13 mouse cellular contexts compared by ENCODE assay signal in the genomic region with DNA sequence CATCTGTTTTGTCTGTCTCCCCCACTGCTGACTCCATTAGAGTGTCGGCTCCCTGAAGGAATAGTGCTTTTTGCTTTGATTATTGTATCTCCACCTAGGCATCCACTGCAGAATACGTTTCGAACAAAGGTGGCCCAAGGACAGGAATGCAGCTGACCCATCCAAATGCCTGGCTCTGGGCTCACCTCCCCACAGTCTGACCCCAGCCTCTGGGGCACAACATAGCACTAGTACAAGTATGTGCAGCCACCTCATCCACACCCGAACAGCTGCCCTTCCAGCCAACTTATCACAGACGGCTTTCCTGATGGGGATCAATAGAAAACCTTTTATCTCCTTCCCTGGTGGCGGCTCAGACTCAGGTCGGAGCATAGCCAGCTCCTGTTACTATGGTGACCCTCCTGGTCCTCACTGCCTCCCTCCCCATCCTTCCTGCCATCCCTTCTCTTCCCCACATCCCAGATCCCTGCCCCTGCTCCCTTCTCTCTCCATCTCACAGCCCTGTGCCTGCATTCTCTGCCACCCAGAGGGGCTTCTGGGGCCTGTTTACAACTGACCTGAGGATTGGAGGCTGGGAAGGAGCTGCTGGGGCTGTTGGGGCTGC. TPM values are rescaled to one million over a fixed set of nuclear protein-coding genes. Genes with fewer than 3 reads are reported as not detected.
DNase-seq lines count a peak whose midpoint lies in the region; ATAC-seq and TF ChIP-seq lines count a peak whose summit lies in the region.
"Had no signal": no experiment of that assay in that cellular context is flagged by ENCODE, and none has a peak within 500 bp of the region (broad histone marks: within the 10 kb centered on the region; RNA-seq: fewer than 3 reads in every experiment).

No protein-coding gene starts in this region.

- H3K4me2 ChIP-seq in intestine, embryonic 14.5 days (ENCODE audit: low read length), result no peak overlapping the region
- H3K4me2 ChIP-seq in intestine, postnatal 0 days (replicated peaks; ENCODE audit: low read depth), result no peak overlapping the region
- no peak overlapping the region for H3K4me2 ChIP-seq in forebrain, embryonic 13.5 days
- no peak overlapping the region for H3K4me2 ChIP-seq in hindbrain, postnatal 0 days (ENCODE audit: low read depth, low read length)
- no peak overlapping the region; the same call in 1 of the 2 replicates for H3K4me2 ChIP-seq in neural tube, embryonic 15.5 days
- no peak overlapping the region for H3K4me2 ChIP-seq in lung, postnatal 0 days (replicated peaks; ENCODE audit: low read depth, low read length)
- H3K4me2 ChIP-seq in kidney, embryonic 15.5 days, result no peak overlapping the region
- H3K4me2 ChIP-seq: limb, embryonic 13.5 days had no signal

- no peak overlapping the region for H3K9ac ChIP-seq in intestine, embryonic 14.5 days (ENCODE audit: low read length)
- no peak overlapping the region for H3K9ac ChIP-seq in intestine, postnatal 0 days (ENCODE audit: low read depth, low read length)
- peak overlapping the region; percentile 34 for H3K9ac ChIP-seq in forebrain, embryonic 13.5 days
- 0 out of 2 replicates have a peak overlapping the region, but pooled peaks have one; percentile 21 for H3K9ac ChIP-seq in hindbrain, postnatal 0 days (replicated peaks; ENCODE audit: low read length)
- peak overlapping the region; percentile 11; the same call in 1 of the 2 replicates for H3K9ac ChIP-seq in neural tube, embryonic 15.5 days (replicated peaks)
- no peak overlapping the region for H3K9ac ChIP-seq in lung, postnatal 0 days (replicated peaks; ENCODE audit: low read depth)
- H3K9ac ChIP-seq in kidney, embryonic 15.5 days, result no peak overlapping the region
- H3K9ac ChIP-seq: limb, embryonic 13.5 days had no signal

- H3K9me3 ChIP-seq in intestine, embryonic 14.5 days (ENCODE audit: control insufficient read depth, low read length), result no peaks in the 10 kb centered on the region
- H3K9me3 ChIP-seq in intestine, postnatal 0 days (ENCODE audit: control insufficient read depth), result no peaks in the 10 kb centered on the region
- H3K9me3 ChIP-seq in forebrain, embryonic 13.5 days (replicated peaks), result no peaks in the 10 kb centered on the region
- no peaks in the 10 kb centered on the region for H3K9me3 ChIP-seq in hindbrain, postnatal 0 days (ENCODE audit: low read length)
- no peaks in the 10 kb centered on the region for H3K9me3 ChIP-seq in neural tube, embryonic 15.5 days (replicated peaks)
- H3K9me3 ChIP-seq in lung, postnatal 0 days (ENCODE audit: low read length), result no peaks in the 10 kb centered on the region
- H3K9me3 ChIP-seq in kidney, embryonic 15.5 days (replicated peaks), result no peaks in the 10 kb centered on the region
- H3K9me3 ChIP-seq: limb, embryonic 13.5 days had no signal

- no peak for ATAC-seq in intestine, embryonic 14.5 days (replicated peaks; ENCODE audit: low FRiP score, low TSS enrichment, low read depth)
- ATAC-seq in intestine, postnatal 0 days, result no peak
- peak; percentile 50; the same call in 1 of the 2 replicates for ATAC-seq in forebrain, embryonic 13.5 days
- peak; percentile 60 for ATAC-seq in hindbrain, postnatal 0 days
- ATAC-seq in neural tube, embryonic 15.5 days (ENCODE audit: low FRiP score), result peak; percentile 70; the same call in 1 of the 2 replicates
- no peak for ATAC-seq in lung, postnatal 0 days
- no peak for ATAC-seq in kidney, embryonic 15.5 days (replicated peaks; ENCODE audit: low FRiP score)
- ATAC-seq: activated CD4-positive, CD25-positive, alpha-beta regulatory T cell, adult 4 months had no signal

- no peaks in the 10 kb centered on the region for H3K27me3 ChIP-seq in intestine, embryonic 14.5 days (replicated peaks; ENCODE audit: control insufficient read depth, insufficient read depth, low read length)
- no peaks in the 10 kb centered on the region for H3K27me3 ChIP-seq in intestine, postnatal 0 days (replicated peaks; ENCODE audit: control insufficient read depth, insufficient read depth, low read length)
- H3K27me3 ChIP-seq in forebrain, embryonic 13.5 days, result no peaks in the 10 kb centered on the region
- H3K27me3 ChIP-seq in hindbrain, postnatal 0 days (ENCODE audit: insufficient read depth, low read length), result no peaks in the 10 kb centered on the region
- H3K27me3 ChIP-seq in neural tube, embryonic 15.5 days (replicated peaks), result no peaks in the 10 kb centered on the region
- no peaks in the 10 kb centered on the region for H3K27me3 ChIP-seq in lung, postnatal 0 days (replicated peaks; ENCODE audit: insufficient read depth, low read length)
- no peaks in the 10 kb centered on the region for H3K27me3 ChIP-seq in kidney, embryonic 15.5 days
- H3K27me3 ChIP-seq: limb, embryonic 13.5 days had no signal

- DNase-seq in intestine, embryonic 14.5 days (ENCODE audit: low spot score), result no peak
- peak; percentile 61 for DNase-seq in hindbrain, postnatal 0 days (ENCODE audit: low spot score)
- DNase-seq in lung, postnatal 0 days (ENCODE audit: low spot score), result no peak
- no peak for DNase-seq in right cerebral cortex, postnatal 25 days
- DNase-seq: gastrocnemius, postnatal 14 days; heart, postnatal 10 days had no signal

- whole genome bisulfite sequencing in intestine, embryonic 14.5 days, result 49% methylated on average over 7 of the region's 7 CpGs
- WGBS in intestine, postnatal 0 days, result 53% methylated on average over 7 of the region's 7 CpGs
- 18% methylated on average over 7 of the region's 7 CpGs for WGBS in forebrain, embryonic 13.5 days
- 26% methylated on average over 7 of the region's 7 CpGs for WGBS in hindbrain, postnatal 0 days
- WGBS in neural tube, embryonic 15.5 days, result 24% methylated on average over 7 of the region's 7 CpGs
- 71% methylated on average over 7 of the region's 7 CpGs for WGBS in lung, postnatal 0 days
- WGBS in kidney, embryonic 15.5 days, result 59% methylated on average over 7 of the region's 7 CpGs

- TF ChIP-seq CTCF in intestine, postnatal 0 days (IDR thresholded peaks at IDR 0.05; ENCODE audit: low read depth), result no peak
- TF ChIP-seq CTCF in hindbrain, postnatal 0 days (IDR thresholded peaks at IDR 0.05; ENCODE audit: low read depth), result 0 out of 2 replicates have a peak, but pooled peaks have one; percentile 6
- no peak for TF ChIP-seq CTCF in lung, postnatal 0 days (IDR thresholded peaks at IDR 0.05)

- no peak overlapping the region for H3K4me3 ChIP-seq in intestine, embryonic 14.5 days (ENCODE audit: low read depth, low read length)
- no peak overlapping the region for H3K4me3 ChIP-seq in intestine, postnatal 0 days (ENCODE audit: low read depth, low read length)
- H3K4me3 ChIP-seq in forebrain, embryonic 13.5 days, result no peak overlapping the region
- H3K4me3 ChIP-seq in hindbrain, postnatal 0 days (ENCODE audit: low read length), result no peak overlapping the region
- H3K4me3 ChIP-seq in neural tube, embryonic 15.5 days (replicated peaks), result no peak overlapping the region
- H3K4me3 ChIP-seq in lung, postnatal 0 days (ENCODE audit: low read depth, low read length), result no peak overlapping the region
- no peak overlapping the region for H3K4me3 ChIP-seq in kidney, embryonic 15.5 days (replicated peaks)
- H3K4me3 ChIP-seq: limb, embryonic 13.5 days had no signal

- no peaks in the 10 kb centered on the region for H3K36me3 ChIP-seq in intestine, embryonic 14.5 days (ENCODE audit: control insufficient read depth, insufficient read depth, low read length)
- no peaks in the 10 kb centered on the region for H3K36me3 ChIP-seq in intestine, postnatal 0 days (ENCODE audit: control insufficient read depth, insufficient read depth)
- no peaks in the 10 kb centered on the region for H3K36me3 ChIP-seq in forebrain, embryonic 13.5 days (ENCODE audit: poor library complexity, severe bottlenecking)
- no peaks in the 10 kb centered on the region for H3K36me3 ChIP-seq in hindbrain, postnatal 0 days (ENCODE audit: insufficient read depth, low read length)
- no peaks in the 10 kb centered on the region for H3K36me3 ChIP-seq in neural tube, embryonic 15.5 days
- H3K36me3 ChIP-seq in lung, postnatal 0 days (ENCODE audit: insufficient read depth, low read length), result no peaks in the 10 kb centered on the region
- no peaks in the 10 kb centered on the region for H3K36me3 ChIP-seq in kidney, embryonic 15.5 days
- H3K36me3 ChIP-seq: limb, embryonic 13.5 days had no signal

- no peak for TF ChIP-seq EP300 in lung, postnatal 0 days (IDR thresholded peaks at IDR 0.05)

- peak overlapping the region; percentile 11; the same call in 1 of the 2 replicates for H3K27ac ChIP-seq in intestine, embryonic 14.5 days (ENCODE audit: low read depth)
- no peak overlapping the region for H3K27ac ChIP-seq in intestine, postnatal 0 days (ENCODE audit: low read depth, low read length)
- peak overlapping the region; percentile 69 for H3K27ac ChIP-seq in forebrain, embryonic 13.5 days
- H3K27ac ChIP-seq in hindbrain, postnatal 0 days, result peak overlapping the region; percentile 54; the same call in 1 of the 2 replicates
- H3K27ac ChIP-seq in neural tube, embryonic 15.5 days (replicated peaks), result peak overlapping the region; percentile 66
- H3K27ac ChIP-seq in lung, postnatal 0 days (ENCODE audit: low read length), result no peak overlapping the region
- no peak overlapping the region for H3K27ac ChIP-seq in kidney, embryonic 15.5 days
- H3K27ac ChIP-seq: limb, embryonic 13.5 days had no signal

- H3K4me1 ChIP-seq in intestine, embryonic 14.5 days (replicated peaks; ENCODE audit: control insufficient read depth, insufficient read depth, low read length), result peaks cover 20% of the 10 kb centered on the region
- no peaks in the 10 kb centered on the region for H3K4me1 ChIP-seq in intestine, postnatal 0 days (replicated peaks; ENCODE audit: control insufficient read depth, insufficient read depth, low read length)
- peaks cover 35% of the 10 kb centered on the region for H3K4me1 ChIP-seq in forebrain, embryonic 13.5 days
- peaks cover 25% of the 10 kb centered on the region; the same call in 1 of the 2 replicates for H3K4me1 ChIP-seq in hindbrain, postnatal 0 days (ENCODE audit: insufficient read depth, low read length)
- peaks cover 36% of the 10 kb centered on the region for H3K4me1 ChIP-seq in neural tube, embryonic 15.5 days
- H3K4me1 ChIP-seq in lung, postnatal 0 days (ENCODE audit: insufficient read depth, low read depth, low read length), result peaks cover 6% of the 10 kb centered on the region; the same call in 1 of the 2 replicates
- H3K4me1 ChIP-seq in kidney, embryonic 15.5 days, result peaks cover 30% of the 10 kb centered on the region

RNA-seq across cellular contexts. Expression of gene Rai1, which starts 10.7 kb away (rescaled TPM):
- 28.2 and 31.2 TPM in 2 replicates for polyA plus RNA-seq in intestine, embryonic 14.5 days (2014; fragmentation: Nextera tagmentation; extraction: Ambion mirVana)
- 10.1 and 10.6 TPM in 2 replicates for polyA plus RNA-seq in intestine, postnatal 0 days (2015; fragmentation: Nextera tagmentation; extraction: Ambion mirVana)
- 26.9 and 31.5 TPM in 2 replicates for polyA plus RNA-seq in forebrain, embryonic 13.5 days (2015; fragmentation: Nextera tagmentation; extraction: Ambion mirVana)
- total RNA-seq in hindbrain, postnatal 0 days (2014; rRNA removed), result 70.0 and 90.2 TPM in 2 replicates
- polyA plus RNA-seq in hindbrain, postnatal 0 days (2015; fragmentation: Nextera tagmentation; extraction: Ambion mirVana), result 20.8 and 24.9 TPM in 2 replicates
- polyA plus RNA-seq in neural tube, embryonic 15.5 days (2015; fragmentation: Nextera tagmentation; extraction: Ambion mirVana), result 26.5 and 27.4 TPM in 2 replicates
- 13.5 and 16.2 TPM in 2 replicates for polyA plus RNA-seq in lung, postnatal 0 days (2015; fragmentation: Nextera tagmentation; extraction: Ambion mirVana)
- polyA plus RNA-seq in kidney, embryonic 15.5 days (2015; fragmentation: Nextera tagmentation; extraction: Ambion mirVana), result 21.4 and 23.4 TPM in 2 replicates

RNA-seq across cellular contexts. Expression of gene Pemt, which starts 47.8 kb away (rescaled TPM):
- polyA plus RNA-seq in intestine, embryonic 14.5 days (2014; fragmentation: Nextera tagmentation; extraction: Ambion mirVana), result 9.1 and 12.5 TPM in 2 replicates
- 4.2 and 5.0 TPM in 2 replicates for polyA plus RNA-seq in intestine, postnatal 0 days (2015; fragmentation: Nextera tagmentation; extraction: Ambion mirVana)
- polyA plus RNA-seq in forebrain, embryonic 13.5 days (2015; fragmentation: Nextera tagmentation; extraction: Ambion mirVana), result 4.3 and 7.0 TPM in 2 replicates
- total RNA-seq in hindbrain, postnatal 0 days (2014; rRNA removed), result 14.5 and 15.3 TPM in 2 replicates
- polyA plus RNA-seq in hindbrain, postnatal 0 days (2015; fragmentation: Nextera tagmentation; extraction: Ambion mirVana), result 12.6 and 12.9 TPM in 2 replicates
- polyA plus RNA-seq in neural tube, embryonic 15.5 days (2015; fragmentation: Nextera tagmentation; extraction: Ambion mirVana), result 8.5 and 9.0 TPM in 2 replicates
- polyA plus RNA-seq in lung, postnatal 0 days (2015; fragmentation: Nextera tagmentation; extraction: Ambion mirVana), result 5.0 and 6.0 TPM in 2 replicates
- 12.6 and 13.0 TPM in 2 replicates for polyA plus RNA-seq in kidney, embryonic 15.5 days (2015; fragmentation: Nextera tagmentation; extraction: Ambion mirVana)
- total RNA-seq: monocyte, adult 5-6 weeks had no signal

Comparison
In these comparisons a context has a peak if more than half of its experiments do, and no peak if none do; other contexts are left out.
1. H3K27ac ChIP-seq: peak in intestine, embryonic 14.5 days (single experiment), forebrain, embryonic 13.5 days (single experiment), hindbrain, postnatal 0 days (single experiment) and neural tube, embryonic 15.5 days (single experiment); none in intestine, postnatal 0 days (single experiment), lung, postnatal 0 days (single experiment) and kidney, embryonic 15.5 days (single experiment).
2. ATAC-seq: peak in forebrain, embryonic 13.5 days (single experiment), hindbrain, postnatal 0 days (single experiment) and neural tube, embryonic 15.5 days (single experiment); none in intestine, embryonic 14.5 days (single experiment), intestine, postnatal 0 days (single experiment), lung, postnatal 0 days (single experiment) and kidney, embryonic 15.5 days (single experiment).
3. H3K9ac ChIP-seq: peak in forebrain, embryonic 13.5 days (single experiment), hindbrain, postnatal 0 days (single experiment) and neural tube, embryonic 15.5 days (single experiment); none in intestine, embryonic 14.5 days (single experiment), intestine, postnatal 0 days (single experiment), lung, postnatal 0 days (single experiment) and kidney, embryonic 15.5 days (single experiment).